Mouse (Mus musculus): ENCODE measurements at regions not wholly inside any gene's neighbourhood (a gene's known extent, or its start where the extent isn't known, plus 50 kb on each side); places are given as distances from the start of the nearest gene placed in this dataset.

GRCm38 (mm10) chr14:89357050-89357749 is 886.0 kb upstream of the Pcdh20 start:
- TF ChIP-seq EP300 (IDR thresholded peaks at IDR 0.05; ENCODE audit: low read depth) (no peak), CTCF (IDR thresholded peaks at IDR 0.05; ENCODE audit: low read depth) (no peak)

Data from heart, postnatal 0 days (tissue).